Mouse (Mus musculus) MEL (cell line): ENCODE measurements around the gene Ffar2. TPM values are rescaled to one million over a fixed set of nuclear protein-coding genes. Genes with fewer than 3 reads are reported as not detected.

Experiments used
- DNase-seq: peaks from one replicate; pipeline ENCODE4 v3.0.0; 2011; ENCODE audit warnings: low read depth, low spot score
- H3K27ac ChIP-seq: 2 replicates; pipeline ENCODE4 v1.5.1; 2012; ENCODE audit warnings: low read depth, mild to moderate bottlenecking, control low read depth, low read length, moderate library complexity; ENCODE audit not compliant: control insufficient read depth
- H3K27me3 ChIP-seq, 2 experiments: fragments of 150-350 bp in 1 of 2; sonication (generic) in 1 of 2; 2 replicates each; pipeline ENCODE4 v1.6.1; 2012; ENCODE audit warnings: low read length in 2 of 2, mild to moderate bottlenecking in 2 of 2, improper control_type of control experiment in 1 of 2, moderate library complexity in 1 of 2; ENCODE audit not compliant: insufficient read depth in 2 of 2, control insufficient read depth in 1 of 2
- H3K36me3 ChIP-seq, 2 experiments: 2 replicates each; pipeline ENCODE4 v1.6.1; 2012 to 2014; ENCODE audit warnings: low read length in 2 of 2, improper control_type of control experiment in 1 of 2, inconsistent platforms in 1 of 2, mild to moderate bottlenecking in 1 of 2; ENCODE audit not compliant: insufficient read depth in 2 of 2, control insufficient read depth in 1 of 2
- H3K4me1 ChIP-seq, 2 experiments: fragments of 150-350 bp in 1 of 2; sonication (generic) in 1 of 2; 2 replicates each; pipeline ENCODE4 v1.6.1; 2012; ENCODE audit warnings: low read length in 2 of 2, improper control_type of control experiment in 1 of 2, mild to moderate bottlenecking in 1 of 2; ENCODE audit not compliant: insufficient read depth in 2 of 2, control insufficient read depth in 1 of 2
- H3K4me3 ChIP-seq, 2 experiments: fragments of 150-350 bp in 1 of 2; sonication (generic) in 1 of 2; 2 replicates each; pipeline ENCODE4 v1.5.1; 2012; ENCODE audit warnings: low read depth in 2 of 2, low read length in 2 of 2, mild to moderate bottlenecking in 2 of 2, moderate library complexity in 2 of 2, control low read depth in 1 of 2, improper control_type of control experiment in 1 of 2; ENCODE audit not compliant: control insufficient read depth in 1 of 2, insufficient read depth in 1 of 2
- H3K79me2 ChIP-seq: 2 replicates; pipeline ENCODE4 v1.6.1; 2012; ENCODE audit warnings: mild to moderate bottlenecking, low read length, moderate library complexity; ENCODE audit not compliant: control insufficient read depth, poor library complexity, insufficient read depth
- H3K9ac ChIP-seq: 2 replicates; pipeline ENCODE4 v1.6.1; 2012; ENCODE audit warnings: low read depth, mild to moderate bottlenecking, control low read depth, low read length, moderate library complexity; ENCODE audit not compliant: control insufficient read depth, poor library complexity, severe bottlenecking
- H3K9me3 ChIP-seq: fragments of 150-350 bp; sonication (generic); replicated peaks from 2 replicates; pipeline ENCODE4 v1.6.1; 2012; ENCODE audit warnings: mild to moderate bottlenecking, low read length, improper control_type of control experiment, moderate library complexity; ENCODE audit not compliant: insufficient read depth
- BHLHE40 ChIP-seq: IDR thresholded peaks from 2 replicates; pipeline ENCODE4 v1.6.1; 2012; ENCODE audit warnings: low read depth, mild to moderate bottlenecking, inconsistent platforms, low read length, improper control_type of control experiment, borderline replicate concordance
- CHD1 ChIP-seq: IDR thresholded peaks from 2 replicates; pipeline ENCODE4 v1.6.1; 2012; ENCODE audit warnings: low read depth, mild to moderate bottlenecking, inconsistent platforms, low read length, improper control_type of control experiment
- CTCF ChIP-seq, 3 experiments: IDR thresholded peaks in 2 of 3; conservative IDR thresholded peaks in 1 of 3; 2 replicates each; pipeline ENCODE4 v1.5.1; 2011 to 2012; ENCODE audit warnings: low read length in 3 of 3, low read depth in 2 of 3, mild to moderate bottlenecking in 2 of 3, improper control_type of control experiment in 1 of 3, inconsistent platforms in 1 of 3, mixed read lengths in 1 of 3, moderate library complexity in 1 of 3; ENCODE audit not compliant: control insufficient read depth in 1 of 3, insufficient read depth in 1 of 3, poor library complexity in 1 of 3, severe bottlenecking in 1 of 3
- E2F4 ChIP-seq: IDR thresholded peaks from 2 replicates; pipeline ENCODE4 v1.6.1; 2011; ENCODE audit warnings: low read depth, low read length, improper control_type of control experiment, borderline replicate concordance
- ELF1 ChIP-seq: IDR thresholded peaks from 2 replicates; pipeline ENCODE4 v1.6.1; 2014; ENCODE audit warnings: low read depth, mild to moderate bottlenecking, inconsistent platforms, low read length, improper control_type of control experiment, moderate library complexity
- EP300 ChIP-seq, 2 experiments: IDR thresholded peaks; 2 replicates each; pipeline ENCODE4 v1.6.1; 2011; ENCODE audit warnings: improper control_type of control experiment in 2 of 2, low read length in 2 of 2, low read depth in 1 of 2, mild to moderate bottlenecking in 1 of 2
- ETS1 ChIP-seq: IDR thresholded peaks from 2 replicates; pipeline ENCODE4 v1.6.1; 2012; ENCODE audit warnings: low read depth, mild to moderate bottlenecking, inconsistent platforms, low read length, improper control_type of control experiment, moderate library complexity
- GABPA ChIP-seq: IDR thresholded peaks from 2 replicates; pipeline ENCODE4 v1.6.1; 2012; ENCODE audit warnings: low read depth, mild to moderate bottlenecking, inconsistent platforms, low read length, improper control_type of control experiment, moderate library complexity
- GATA1 ChIP-seq: IDR thresholded peaks from 2 replicates; pipeline ENCODE4 v1.6.1; 2011; ENCODE audit warnings: low read depth, low read length, improper control_type of control experiment
- JUND ChIP-seq: IDR thresholded peaks from 2 replicates; pipeline ENCODE4 v1.6.1; 2011; ENCODE audit warnings: low read depth, mild to moderate bottlenecking, improper control_type of control experiment, low read length
- KAT2A ChIP-seq: conservative IDR thresholded peaks from 2 replicates; pipeline ENCODE4 v1.6.1; 2012; ENCODE audit warnings: low read depth, low read length, improper control_type of control experiment, inconsistent platforms
- MAFK ChIP-seq: IDR thresholded peaks from 2 replicates; pipeline ENCODE4 v1.6.1; 2011; ENCODE audit warnings: low read depth, mild to moderate bottlenecking, low read length, improper control_type of control experiment, borderline replicate concordance
- MAX ChIP-seq: IDR thresholded peaks from 2 replicates; pipeline ENCODE4 v1.6.1; 2011; ENCODE audit warnings: low read length, improper control_type of control experiment
- MXI1 ChIP-seq: IDR thresholded peaks from 2 replicates; pipeline ENCODE4 v1.6.1; 2011; ENCODE audit warnings: mild to moderate bottlenecking, low read depth, low read length, improper control_type of control experiment
- MYB ChIP-seq: IDR thresholded peaks from 2 replicates; pipeline ENCODE4 v1.6.1; 2011; ENCODE audit warnings: mild to moderate bottlenecking, low read depth, low read length, improper control_type of control experiment
- MYC ChIP-seq: IDR thresholded peaks from 2 replicates; pipeline ENCODE4 v1.6.1; 2011; ENCODE audit warnings: low read depth, mild to moderate bottlenecking, low read length, improper control_type of control experiment, moderate library complexity
- NELFE ChIP-seq: IDR thresholded peaks from 2 replicates; pipeline ENCODE4 v1.6.1; 2011; ENCODE audit warnings: low read depth, low read length, improper control_type of control experiment
- POLR2A ChIP-seq, 2 experiments: IDR thresholded peaks; 2 replicates each; pipeline ENCODE4 v1.6.1; 2011 to 2012; ENCODE audit warnings: low read length in 2 of 2, mild to moderate bottlenecking in 2 of 2, control low read depth in 1 of 2, improper control_type of control experiment in 1 of 2, low read depth in 1 of 2, moderate library complexity in 1 of 2; ENCODE audit not compliant: control insufficient read depth in 1 of 2, insufficient read depth in 1 of 2, poor library complexity in 1 of 2
- RAD21 ChIP-seq: IDR thresholded peaks from 2 replicates; pipeline ENCODE4 v1.6.1; 2011; ENCODE audit warnings: mild to moderate bottlenecking, low read depth, low read length, improper control_type of control experiment
- TAL1 ChIP-seq: IDR thresholded peaks from 2 replicates; pipeline ENCODE4 v1.6.1; 2012; ENCODE audit warnings: mild to moderate bottlenecking, inconsistent platforms, low read length, moderate library complexity, mixed read lengths
- UBTF ChIP-seq: IDR thresholded peaks from 2 replicates; pipeline ENCODE4 v1.6.1; 2012; ENCODE audit warnings: low read depth, mild to moderate bottlenecking, inconsistent platforms, low read length, improper control_type of control experiment, moderate library complexity, borderline replicate concordance; ENCODE audit not compliant: insufficient read depth
- USF1 ChIP-seq: IDR thresholded peaks from 2 replicates; pipeline ENCODE4 v1.6.1; 2014; ENCODE audit warnings: low read depth, mild to moderate bottlenecking, inconsistent platforms, low read length, improper control_type of control experiment, moderate library complexity
- USF2 ChIP-seq, 2 experiments: IDR thresholded peaks; 2 replicates each; pipeline ENCODE4 v1.6.1; 2011 to 2012; ENCODE audit warnings: improper control_type of control experiment in 2 of 2, low read length in 2 of 2, borderline replicate concordance in 1 of 2, inconsistent platforms in 1 of 2, low read depth in 1 of 2, mild to moderate bottlenecking in 1 of 2; ENCODE audit not compliant: insufficient read depth in 1 of 2
- ZC3H11A ChIP-seq: IDR thresholded peaks from 2 replicates; pipeline ENCODE4 v1.6.1; 2012; ENCODE audit warnings: low read depth, mild to moderate bottlenecking, inconsistent platforms, low read length, improper control_type of control experiment
- ZKSCAN1 ChIP-seq: IDR thresholded peaks from 2 replicates; pipeline ENCODE4 v1.6.1; 2012; ENCODE audit warnings: low read depth, mild to moderate bottlenecking, inconsistent platforms, low read length, improper control_type of control experiment, moderate library complexity
- ZMIZ1 ChIP-seq: IDR thresholded peaks from 2 replicates; pipeline ENCODE4 v1.6.1; 2012; ENCODE audit warnings: low read depth, mild to moderate bottlenecking, inconsistent platforms, low read length, improper control_type of control experiment, moderate library complexity
- ZNF384 ChIP-seq: IDR thresholded peaks from 2 replicates; pipeline ENCODE4 v1.6.1; 2012; ENCODE audit warnings: low read depth, mild to moderate bottlenecking, inconsistent platforms, low read length, improper control_type of control experiment
- polyA plus RNA-seq, 2 experiments: library from polyadenylated mRNA; stranded (reverse) in 1 of 2; unstranded in 1 of 2; fragments of >175 nt in 1 of 2; fragments of >200 nt in 1 of 2; gene quantifications; 2 replicates each; pipeline versions ENCODE4 v1.2.1 to v1.2.4; 2012; ENCODE audit warnings: low replicate concordance in 2 of 2, low read depth in 1 of 2; ENCODE audit not compliant: insufficient read length in 2 of 2, insufficient read depth in 1 of 2, missing spikeins in 1 of 2
- total RNA-seq: library from RNA; depleted of rRNA; stranded (reverse); fragments of 300-350 nt; gene quantifications from 2 replicates; pipeline ENCODE4 v1.2.3, GENCODE M21; 2012

Ffar2 gene
- total and polyA plus RNA-seq, 3 experiments = 0.04 TPM; not detected in 2

DNA sequence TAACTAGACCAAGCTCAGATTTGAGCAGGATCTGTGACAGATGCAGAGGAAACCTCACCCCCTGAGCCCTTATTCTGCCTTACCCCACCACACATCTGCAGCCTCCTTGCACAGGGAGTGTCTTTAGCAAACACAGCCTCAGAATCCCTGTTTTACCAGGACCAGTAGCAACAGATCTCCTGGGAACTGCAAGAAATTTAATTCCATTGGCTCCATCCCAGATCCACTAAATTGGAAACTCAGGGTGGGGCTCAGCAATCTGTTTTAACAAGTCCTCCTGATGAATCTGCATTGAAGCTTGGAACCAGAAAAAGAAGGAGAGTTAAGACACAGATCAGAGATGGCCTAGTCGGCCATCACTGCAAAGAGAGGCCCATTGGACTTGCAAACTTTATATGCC is 26.8 kb downstream of the Ffar2 start:
- DNase-seq = no peak
- no peaks in the 10 kb centered on the region for H3K36me3 ChIP-seq
- H3K27me3 ChIP-seq = peaks cover 0 to 4% of the 10 kb centered on the region in 2 experiments; a peak in 2 of 4 replicates
- H3K79me2 ChIP-seq = no peaks in the 10 kb centered on the region
- H3K27ac ChIP-seq = no peak overlapping the region
- H3K9me3 ChIP-seq = no peaks in the 10 kb centered on the region
- no peak overlapping the region for H3K9ac ChIP-seq
- TF ChIP-seq CTCF (IDR thresholded peaks at IDR 0.05 in 2 of 3, conservative IDR thresholded peaks at IDR 0.05 in 1 of 3; ENCODE audit: control insufficient read depth in 1 of 3, insufficient read depth in 1 of 3, low read depth in 2 of 3, low read length in 3 of 3, poor library complexity in 1 of 3, severe bottlenecking in 1 of 3) (no peak), GABPA (no peak), MAX (no peak), TAL1 (no peak), USF2 (IDR thresholded peaks at IDR 0.05; ENCODE audit: borderline replicate concordance in 1 of 2, insufficient read depth in 1 of 2, low read depth in 1 of 2, low read length in 2 of 2) (no peak), UBTF (no peak), MYB (no peak), KAT2A (no peak), ETS1 (no peak), POLR2A (IDR thresholded peaks at IDR 0.05; ENCODE audit: control insufficient read depth in 1 of 2, insufficient read depth in 1 of 2, low read depth in 1 of 2, low read length in 2 of 2, poor library complexity in 1 of 2) (no peak), BHLHE40 (no peak), GATA1 (no peak), ZMIZ1 (no peak), MYC (no peak), ZC3H11A (no peak), USF1 (no peak)
- H3K4me3 ChIP-seq = no peak overlapping the region
- no peaks in the 10 kb centered on the region for H3K4me1 ChIP-seq

DNA sequence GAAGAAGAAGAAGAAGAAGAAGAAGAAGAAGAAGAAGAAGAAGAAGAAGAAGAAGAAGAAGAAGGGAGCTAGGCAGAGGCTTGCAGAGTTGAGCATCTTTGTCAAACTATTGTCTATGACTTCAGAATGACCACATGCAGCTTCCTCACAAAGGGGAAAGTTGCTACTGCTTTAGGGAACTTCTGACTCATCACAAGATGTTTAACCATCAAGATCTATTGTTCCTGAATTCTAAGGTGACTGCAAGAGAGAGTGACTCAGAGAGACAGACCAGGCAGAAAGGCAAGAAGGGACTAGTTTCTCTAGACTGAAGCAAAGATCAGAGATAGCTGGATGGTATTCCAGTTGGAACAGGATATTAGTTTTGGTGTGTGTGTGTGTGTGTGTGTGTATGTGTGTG is 28.7 kb downstream of the Ffar2 start:
- Histone ChIP-seq H3K79me2 (no peaks in the 10 kb centered on the region), H3K9ac (no peak overlapping the region), H3K27ac (no peak overlapping the region), H3K36me3 (no peaks in the 10 kb centered on the region), H3K9me3 (no peaks in the 10 kb centered on the region), H3K4me1 (no peaks in the 10 kb centered on the region), H3K4me3 (no peak overlapping the region), H3K27me3 (peaks cover 0 to 6% of the 10 kb centered on the region in 2 experiments; a peak in 2 of 4 replicates)
- peak; percentile 36 for DNase-seq
- TF ChIP-seq MYC = no peak
- TF ChIP-seq CHD1 = no peak
- TF ChIP-seq EP300 (IDR thresholded peaks at IDR 0.05; ENCODE audit: low read depth in 1 of 2, low read length in 2 of 2) = no peak
- TF ChIP-seq RAD21 = no peak
- TF ChIP-seq ZNF384 = no peak
- no peak for TF ChIP-seq ETS1
- no peak for TF ChIP-seq POLR2A (IDR thresholded peaks at IDR 0.05; ENCODE audit: control insufficient read depth in 1 of 2, insufficient read depth in 1 of 2, low read depth in 1 of 2, low read length in 2 of 2, poor library complexity in 1 of 2)
- no peak for TF ChIP-seq CTCF (IDR thresholded peaks at IDR 0.05 in 2 of 3, conservative IDR thresholded peaks at IDR 0.05 in 1 of 3; ENCODE audit: control insufficient read depth in 1 of 3, insufficient read depth in 1 of 3, low read depth in 2 of 3, low read length in 3 of 3, poor library complexity in 1 of 3, severe bottlenecking in 1 of 3)
- no peak for TF ChIP-seq E2F4
- no peak for TF ChIP-seq TAL1
- TF ChIP-seq GABPA = no peak
- no peak for TF ChIP-seq JUND
- TF ChIP-seq MXI1 = no peak
- no peak for TF ChIP-seq ZMIZ1
- no peak for TF ChIP-seq ZKSCAN1
- TF ChIP-seq USF2 (IDR thresholded peaks at IDR 0.05; ENCODE audit: borderline replicate concordance in 1 of 2, insufficient read depth in 1 of 2, low read depth in 1 of 2, low read length in 2 of 2) = no peak
- TF ChIP-seq MAFK = no peak
- TF ChIP-seq NELFE = no peak
- no peak for TF ChIP-seq ELF1
